Mouse (Mus musculus): ENCODE data around the gene Casp7.

DNA sequence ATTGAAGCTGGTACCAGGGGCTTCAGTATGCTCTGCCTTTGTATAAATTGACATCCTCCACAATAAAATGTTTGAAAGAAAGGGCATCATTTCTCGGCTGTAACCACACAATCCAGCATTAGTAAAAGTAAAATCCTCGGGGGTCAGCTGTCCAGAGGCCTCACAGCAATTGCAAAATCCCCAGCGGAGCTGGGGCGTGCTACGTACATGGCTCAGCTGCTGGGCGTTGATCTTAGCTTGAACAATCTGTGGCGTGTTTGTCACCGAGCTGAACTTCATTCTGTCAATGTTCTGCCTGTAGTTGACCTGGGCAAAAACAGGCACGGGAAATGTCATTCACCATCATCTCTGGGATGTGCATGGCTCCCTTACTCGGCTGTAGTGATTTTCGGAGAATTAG is 30.8 kb upstream of the Casp7 start:
- TF ChIP-seq CTCF (IDR thresholded peaks at IDR 0.05; ENCODE audit: control insufficient read depth, insufficient read depth, insufficient read length): no peak
- TF ChIP-seq MAX (IDR thresholded peaks at IDR 0.05): no peak
- no peak for TF ChIP-seq USF1 (IDR thresholded peaks at IDR 0.05; ENCODE audit: low read depth)
- no peak for TF ChIP-seq MYOG (IDR thresholded peaks at IDR 0.05; ENCODE audit: control insufficient read depth, extremely low read depth, insufficient read length)
- no peak for TF ChIP-seq MYOD1 (IDR thresholded peaks at IDR 0.05; ENCODE audit: control insufficient read depth, insufficient read length, low read depth)
- TF ChIP-seq CEBPB (IDR thresholded peaks at IDR 0.05; ENCODE audit: low read depth): no peak
- no peak for TF ChIP-seq FOSL1 (IDR thresholded peaks at IDR 0.05; ENCODE audit: insufficient read depth, low read length, poor library complexity, severe bottlenecking)
